Mouse (Mus musculus) olfactory bulb, adult 2 months (tissue): ENCODE measurements around the gene Bend5. TPM values are rescaled to one million over a fixed set of nuclear protein-coding genes. Genes with fewer than 3 reads are reported as not detected.

Experiments
- H3K27ac ChIP-seq: fragments of 200-500 bp; 2 replicates; pipeline ENCODE4 v1.5.1; 2012; ENCODE audit warnings: low read depth, low read length; ENCODE audit not compliant: insufficient read depth
- H3K4me1 ChIP-seq: fragments of 200-500 bp; 2 replicates; pipeline ENCODE4 v1.6.1; 2012; ENCODE audit warnings: low read length; ENCODE audit not compliant: control insufficient read depth, insufficient read depth
- H3K4me3 ChIP-seq: fragments of 200-500 bp; 2 replicates; pipeline ENCODE4 v1.5.1; 2012; ENCODE audit warnings: mild to moderate bottlenecking, low read depth, low read length, moderate library complexity; ENCODE audit not compliant: insufficient read depth
- CTCF ChIP-seq: fragments of 200-500 bp; IDR thresholded peaks from 2 replicates; pipeline ENCODE4 v1.5.1; 2012; ENCODE audit warnings: low read depth, mild to moderate bottlenecking, low read length, moderate library complexity; ENCODE audit not compliant: insufficient read depth
- POLR2A ChIP-seq: fragments of 200-500 bp; IDR thresholded peaks from 2 replicates; pipeline ENCODE4 v1.6.1; 2012; ENCODE audit warnings: mild to moderate bottlenecking, low read depth, low read length, moderate library complexity; ENCODE audit not compliant: insufficient read depth
- WGBS: fragments of 180-500 bp; shearing (Covaris S2); methylation state at CpG from one replicate; pipeline ENCODE4 v1.1.7; 2018; 5-methylcytosine and 5-hydroxymethylcytosine counted together
- polyA plus RNA-seq: library from polyadenylated mRNA; stranded (reverse); fragments of >200 nt; gene quantifications from 2 replicates; pipeline ENCODE4 v1.2.4, GENCODE M21; 2012; ENCODE audit warnings: low replicate concordance; ENCODE audit not compliant: missing spikeins, insufficient read depth, insufficient read length

Bend5 gene
- polyA plus RNA-seq, 1 experiment = not detected

DNA sequence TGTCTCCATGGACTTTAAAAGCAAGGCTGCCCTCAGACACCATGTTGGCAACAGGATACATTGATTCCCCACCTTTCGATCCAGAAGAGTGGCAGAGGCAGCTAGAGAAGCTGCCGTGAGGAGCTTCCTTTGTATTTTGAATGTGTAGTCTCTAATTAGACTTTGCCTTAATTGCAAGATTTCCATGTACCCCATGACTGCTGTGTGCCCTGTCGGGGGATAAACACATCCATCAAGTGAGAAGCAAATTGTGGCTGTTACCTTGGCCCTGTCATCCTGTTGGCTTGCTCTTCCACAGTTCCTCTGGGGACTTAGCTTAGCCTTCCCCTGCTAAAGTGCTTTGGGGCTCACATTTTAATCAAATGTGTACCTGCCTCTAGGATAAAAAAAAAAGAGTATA lies 57.7 kb downstream of the Bend5 start:
- Histone ChIP-seq H3K27ac (no peak overlapping the region), H3K4me1 (no peaks in the 10 kb centered on the region), H3K4me3 (no peak overlapping the region)
- no peak for TF ChIP-seq POLR2A
- no peak for TF ChIP-seq CTCF
- WGBS = 33% methylated on average over 3 of the region's 3 CpGs

DNA sequence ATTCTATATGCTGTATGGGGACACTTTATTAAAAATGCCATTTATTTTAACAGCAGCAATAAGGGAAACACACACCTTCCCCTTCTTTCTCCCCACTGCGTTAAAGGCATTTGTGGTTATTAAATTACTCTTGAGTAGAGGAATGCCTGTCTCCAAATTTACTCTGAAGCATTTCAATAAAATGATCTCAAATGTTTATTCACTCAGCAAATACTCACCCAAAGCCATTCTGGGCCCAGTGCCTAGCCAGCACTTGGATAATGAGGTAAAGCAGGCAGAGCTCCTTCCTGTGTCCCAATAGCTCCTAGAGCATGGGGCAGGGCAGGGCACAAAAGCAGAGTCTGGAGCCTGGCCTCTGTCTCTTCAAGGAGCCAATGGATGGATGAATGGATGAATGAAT lies 58.2 kb downstream of the Bend5 start:
- TF ChIP-seq POLR2A (no peak), CTCF (no peak)
- Histone ChIP-seq H3K27ac (no peak overlapping the region), H3K4me1 (no peaks in the 10 kb centered on the region), H3K4me3 (no peak overlapping the region)
- 91% methylated on average over 1 of the region's 1 CpGs for WGBS

DNA sequence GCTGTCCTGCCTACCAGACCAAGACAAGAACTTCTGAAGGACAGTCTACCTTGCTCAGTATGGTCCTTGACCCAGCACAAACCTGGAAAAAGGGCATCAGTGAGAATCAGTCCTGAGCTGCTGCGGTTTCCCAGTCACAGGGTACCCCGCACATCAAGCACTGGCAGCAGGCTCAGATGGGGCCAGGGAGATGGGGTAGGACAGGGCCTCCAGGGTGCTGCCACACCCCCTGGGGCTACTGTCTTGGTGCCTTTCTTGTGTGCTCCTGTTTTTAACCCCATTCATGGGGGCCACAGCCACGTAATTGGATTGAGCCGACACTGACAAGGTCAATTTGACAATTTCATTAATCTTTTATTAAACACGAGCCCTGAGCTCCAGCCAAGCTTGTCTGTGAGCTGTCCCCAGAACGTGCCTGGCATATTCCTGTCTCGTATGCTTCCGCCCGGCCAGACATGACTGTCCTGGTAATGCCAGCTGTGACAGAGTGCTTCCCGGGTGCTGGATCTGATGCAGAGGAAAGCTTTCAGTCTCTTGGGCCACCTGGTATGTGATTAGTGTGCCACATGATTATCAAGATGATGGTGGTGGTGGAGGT lies 60.7 kb downstream of the Bend5 start:
- H3K4me3 ChIP-seq = no peak overlapping the region
- TF ChIP-seq POLR2A = no peak
- TF ChIP-seq CTCF = no peak
- no peak overlapping the region for H3K27ac ChIP-seq
- 74% methylated on average over 10 of the region's 10 CpGs for WGBS
- no peaks in the 10 kb centered on the region for H3K4me1 ChIP-seq

DNA sequence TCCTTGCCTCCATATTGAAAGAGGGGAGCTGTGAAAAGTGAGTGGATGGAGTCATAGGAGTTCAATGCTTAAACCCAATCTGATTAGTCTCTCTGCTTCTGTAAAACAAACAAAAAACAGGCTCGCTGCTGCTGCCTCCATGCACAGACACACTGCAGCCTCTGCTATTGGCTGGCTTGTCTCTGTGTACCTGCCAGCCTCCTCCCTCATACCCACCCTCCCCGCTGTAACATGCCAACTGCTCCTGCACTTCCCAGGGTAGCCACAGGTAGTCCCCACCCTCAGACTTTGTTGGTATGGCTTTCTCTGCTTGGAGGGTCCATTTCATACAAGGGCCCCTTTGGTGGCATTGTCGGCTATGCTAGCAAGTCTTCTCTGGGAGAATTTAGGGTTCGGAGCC lies 62.7 kb downstream of the Bend5 start:
- 70% methylated on average over 4 of the region's 4 CpGs for WGBS
- TF ChIP-seq CTCF = no peak
- no peak for TF ChIP-seq POLR2A
- no peak overlapping the region for H3K27ac ChIP-seq
- H3K4me3 ChIP-seq = no peak overlapping the region
- H3K4me1 ChIP-seq = no peaks in the 10 kb centered on the region

DNA sequence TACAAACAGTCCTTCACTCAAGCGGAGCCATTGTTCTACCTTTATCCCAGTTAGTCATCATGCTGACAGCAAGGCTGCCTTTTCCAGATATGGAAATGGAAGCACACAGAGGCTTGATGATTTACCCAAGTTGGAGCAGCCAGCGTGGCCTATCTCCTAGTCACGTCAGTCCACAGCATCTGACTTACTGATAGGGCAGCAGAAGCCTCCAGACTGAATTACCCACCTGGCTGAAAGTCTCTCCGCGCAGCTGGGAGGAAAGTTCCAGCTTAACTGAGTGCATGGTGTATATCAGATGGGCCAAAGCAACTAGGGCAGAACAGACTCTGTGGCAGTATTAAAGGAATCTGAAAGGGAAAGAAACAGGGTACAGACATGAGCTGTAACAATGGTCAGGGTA lies 68.7 kb downstream of the Bend5 start:
- WGBS = 97% methylated on average over 5 of the region's 5 CpGs
- TF ChIP-seq CTCF = no peak
- no peak for TF ChIP-seq POLR2A
- no peak overlapping the region for H3K27ac ChIP-seq
- H3K4me3 ChIP-seq = no peak overlapping the region
- H3K4me1 ChIP-seq = no peaks in the 10 kb centered on the region

DNA sequence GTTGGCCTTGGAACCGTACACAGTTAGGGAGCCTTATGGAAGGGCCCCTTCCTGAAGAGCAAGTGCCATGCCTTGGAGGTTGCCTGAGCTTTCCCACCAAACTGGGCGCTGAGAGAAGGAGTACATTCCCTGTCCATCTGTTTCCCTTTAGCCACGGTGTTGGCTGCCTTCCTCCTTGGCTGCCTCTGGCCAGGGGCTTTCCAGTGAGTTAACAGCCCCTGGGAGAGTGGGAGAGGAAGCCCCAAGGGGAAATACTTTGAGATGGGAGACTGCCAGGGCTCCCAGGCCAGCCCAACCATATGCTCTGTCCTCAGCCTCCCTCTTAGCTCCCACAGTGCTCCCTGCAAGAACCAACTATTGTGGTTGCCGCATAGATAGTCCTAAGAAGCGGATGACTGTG lies 70.4 kb downstream of the Bend5 start:
- 65% methylated on average over 5 of the region's 5 CpGs for WGBS
- TF ChIP-seq CTCF = no peak
- no peak for TF ChIP-seq POLR2A
- no peak overlapping the region for H3K4me3 ChIP-seq
- no peak overlapping the region for H3K27ac ChIP-seq
- no peaks in the 10 kb centered on the region for H3K4me1 ChIP-seq

DNA sequence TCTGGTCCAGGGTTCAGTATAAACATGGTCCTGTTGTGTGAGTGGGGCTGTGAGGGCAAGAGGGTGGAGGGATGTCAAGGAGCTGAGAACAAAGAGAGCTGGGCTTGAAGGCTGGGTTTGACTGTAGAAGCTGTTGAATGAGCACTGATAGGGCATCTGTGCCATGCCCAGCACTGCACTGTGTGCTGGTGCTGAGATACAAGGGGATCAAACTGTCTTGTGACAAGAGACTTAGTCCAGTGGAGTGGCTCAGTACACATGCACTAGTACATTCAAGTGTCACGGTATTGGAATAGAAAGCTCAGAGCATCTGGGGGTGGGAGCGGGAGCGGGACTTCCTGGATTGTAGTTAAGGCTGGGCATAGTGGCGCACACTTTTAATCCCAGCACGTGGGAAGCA lies 71.4 kb downstream of the Bend5 start:
- Histone ChIP-seq H3K27ac (no peak overlapping the region), H3K4me1 (no peaks in the 10 kb centered on the region), H3K4me3 (no peak overlapping the region)
- WGBS = 83% methylated on average over 5 of the region's 5 CpGs
- TF ChIP-seq CTCF (no peak), POLR2A (no peak)

DNA sequence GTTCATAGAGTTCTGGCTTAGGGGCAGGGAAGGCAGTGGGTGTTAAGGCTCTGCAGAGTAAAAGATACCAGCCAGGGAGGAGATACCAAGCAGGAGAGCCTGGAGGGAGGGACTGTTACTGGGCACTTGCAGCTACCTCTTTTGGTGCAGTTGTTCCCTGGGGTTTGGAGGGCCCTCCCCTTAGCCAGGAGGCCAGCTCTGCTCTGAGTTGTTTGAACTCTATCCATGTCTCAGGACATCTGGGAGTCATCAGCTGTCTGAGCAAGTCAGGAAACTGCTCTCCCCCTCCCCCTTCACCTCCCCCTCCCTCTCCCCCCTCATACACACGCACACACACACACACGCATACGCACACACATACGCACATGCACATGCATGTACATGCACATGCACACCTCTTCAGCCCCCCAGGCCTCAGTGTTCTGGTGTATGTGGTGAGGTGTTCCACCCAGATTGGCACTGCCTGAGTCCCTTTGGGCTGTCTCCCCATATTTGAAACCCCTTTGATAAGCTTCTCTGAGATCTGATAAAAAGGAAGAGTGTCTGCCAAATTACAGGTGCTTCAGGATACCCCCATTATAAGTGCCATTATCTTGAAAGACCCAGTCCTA lies 72.5 kb downstream of the Bend5 start:
- no peaks in the 10 kb centered on the region for H3K4me1 ChIP-seq
- no peak overlapping the region for H3K4me3 ChIP-seq
- WGBS = 96% methylated on average over 4 of the region's 4 CpGs
- TF ChIP-seq POLR2A (no peak), CTCF (no peak)
- no peak overlapping the region for H3K27ac ChIP-seq

DNA sequence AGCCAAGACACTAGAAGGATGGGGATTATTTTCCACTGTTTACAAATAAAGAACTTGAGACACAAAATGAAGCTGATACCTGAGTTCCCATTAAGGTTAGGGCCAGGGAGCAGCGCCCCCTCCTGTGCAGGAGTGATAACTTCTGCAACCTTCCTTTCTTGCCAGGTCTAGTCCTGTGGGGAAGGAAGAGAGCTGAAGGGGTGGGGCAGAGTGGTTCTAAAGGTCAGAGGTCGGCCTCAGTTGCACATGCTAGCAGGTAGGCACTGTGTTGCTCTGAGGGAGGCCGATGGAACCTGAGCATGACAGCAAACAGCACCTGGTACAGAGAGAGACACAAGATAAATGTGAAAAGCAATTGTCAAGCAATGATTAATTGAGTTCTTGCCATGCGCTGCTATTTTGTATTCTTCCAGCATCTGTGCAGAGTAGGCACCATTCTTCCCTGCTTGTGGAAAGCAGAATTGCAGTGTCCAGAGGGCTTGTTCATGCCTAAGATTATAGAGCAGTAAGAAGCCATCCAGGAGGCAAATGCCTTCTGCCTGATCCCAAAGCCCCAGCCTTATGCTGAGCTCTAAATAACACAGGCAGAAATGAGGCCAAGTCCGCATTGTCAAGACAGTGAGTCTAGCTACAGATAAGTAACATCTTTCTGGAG lies 79.1 kb downstream of the Bend5 start:
- Histone ChIP-seq H3K4me3 (no peak overlapping the region), H3K27ac (no peak overlapping the region), H3K4me1 (no peaks in the 10 kb centered on the region)
- no peak for TF ChIP-seq POLR2A
- TF ChIP-seq CTCF = no peak
- WGBS = 70% methylated on average over 5 of the region's 5 CpGs

DNA sequence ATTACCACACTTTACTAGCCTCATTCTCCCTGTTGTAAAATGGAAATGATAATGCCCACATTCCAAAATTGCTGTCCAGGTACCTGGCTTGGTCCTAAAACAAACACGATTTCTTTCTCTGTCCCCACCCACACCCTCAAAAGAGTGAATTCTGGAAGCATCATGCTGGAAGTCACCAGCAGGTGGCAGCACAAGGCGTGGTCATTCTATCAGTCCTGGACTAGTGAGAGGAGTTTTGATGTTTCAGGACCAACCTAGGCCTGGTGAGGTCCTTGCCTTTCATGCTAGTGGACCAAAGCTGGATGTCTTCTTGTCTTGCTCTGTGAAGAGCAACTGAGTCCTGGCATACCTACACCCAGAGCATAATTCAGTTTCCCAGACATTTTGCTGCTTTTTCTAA lies 81.1 kb downstream of the Bend5 start:
- TF ChIP-seq POLR2A = no peak
- peak; percentile 36; the same call in 1 of the 2 replicates for TF ChIP-seq CTCF
- no peak overlapping the region for H3K4me3 ChIP-seq
- H3K27ac ChIP-seq = no peak overlapping the region
- under 1% methylated on average over 2 of the region's 2 CpGs for WGBS
- H3K4me1 ChIP-seq = no peaks in the 10 kb centered on the region
